Mouse (Mus musculus) right cerebral cortex, postnatal 10 days (tissue): ENCODE data around the gene Pitpnm1.

Experiments
- DNase-seq, 2 experiments: peaks; one replicate each; pipeline ENCODE4 v3.0.0; 2021; ENCODE audit warnings: low spot score in 2 of 2

The Pitpnm1 gene

GRCm38 (mm10) chr19:4140147-4140546, 40.3 kb downstream of the Pitpnm1 start:
- DNase-seq = no peak

- DNase-seq = no peak
Measured at GRCm38 (mm10) chr19:4142416-4143173, 42.8 kb downstream of the Pitpnm1 start.

GRCm38 (mm10) chr19:4143759-4144268, 44.0 kb downstream of the Pitpnm1 start, which contains the start of gene Cabp4:
TSS of gene Cabp4 (minus strand) at chr19:4144033.
- no peak for DNase-seq

- DNase-seq = no peak
Measured at GRCm38 (mm10) chr19:4144550-4145498, 45.0 kb downstream of the Pitpnm1 start.

- DNase-seq = no peak
Measured at GRCm38 (mm10) chr19:4145936-4146335, 46.1 kb downstream of the Pitpnm1 start.

GRCm38 (mm10) chr19:4146366-4147021, 46.7 kb downstream of the Pitpnm1 start:
- no peak for DNase-seq

- DNase-seq = no peak
Measured at GRCm38 (mm10) chr19:4147022-4147405, 47.2 kb downstream of the Pitpnm1 start.

- DNase-seq = no peak
Measured at GRCm38 (mm10) chr19:4147782-4148490, 48.1 kb downstream of the Pitpnm1 start.

- peak; percentile 96 for DNase-seq
Measured at GRCm38 (mm10) chr19:4148491-4148806, 48.7 kb downstream of the Pitpnm1 start, which contains the start of gene Coro1b. TSS of gene Coro1b (plus strand) at chr19:4148619.

GRCm38 (mm10) chr19:4148819-4149218, 49.0 kb downstream of the Pitpnm1 start:
- no peak for DNase-seq

GRCm38 (mm10) chr19:4149283-4149682, 49.5 kb downstream of the Pitpnm1 start:
- DNase-seq = no peak

GRCm38 (mm10) chr19:4149764-4150461, 50.1 kb downstream of the Pitpnm1 start:
- no peak for DNase-seq

- no peak for DNase-seq
Measured at GRCm38 (mm10) chr19:4150567-4151487, 51.0 kb downstream of the Pitpnm1 start.

GRCm38 (mm10) chr19:4151488-4151860, 51.7 kb downstream of the Pitpnm1 start:
- no peak for DNase-seq

GRCm38 (mm10) chr19:4151898-4152297, 52.1 kb downstream of the Pitpnm1 start:
- DNase-seq = no peak

GRCm38 (mm10) chr19:4152445-4153231, 52.8 kb downstream of the Pitpnm1 start:
- DNase-seq = no peak

GRCm38 (mm10) chr19:4153232-4153654, 53.4 kb downstream of the Pitpnm1 start, which contains the start of gene Ptprcap:
TSS of gene Ptprcap (plus strand) at chr19:4153604.
- no peak for DNase-seq

- DNase-seq = no peak
Measured at GRCm38 (mm10) chr19:4154437-4155222, 54.8 kb downstream of the Pitpnm1 start.
